Mouse (Mus musculus) heart, embryonic 14.5 days (tissue): ENCODE data around the gene Olfr1037. TPM values are rescaled to one million over a fixed set of nuclear protein-coding genes. Genes with fewer than 3 reads are reported as not detected.

ENCODE experiments used
- polyA plus RNA-seq: library from polyadenylated mRNA; unstranded; fragments of >200 nt; fragmentation: Nextera tagmentation; extraction: Ambion mirVana; gene quantifications from 2 replicates; pipeline ENCODE4 v1.2.1, GENCODE M21; 2014

The Olfr1037 gene
- polyA plus RNA-seq, 1 experiment from 2014 or later: not detected

Other genes with a start within 250 kb of the Olfr1037 start
- gene Olfr1019, start 241.9 kb downstream of the Olfr1037 start, polyA plus RNA-seq: not detected in 2 replicates
- not detected in 2 replicates for gene Olfr1020, start 240.4 kb downstream of the Olfr1037 start, polyA plus RNA-seq
- not detected in 2 replicates for gene Olfr1022, start 218.8 kb downstream of the Olfr1037 start, polyA plus RNA-seq
- not detected in 2 replicates for gene Olfr1023, start 201.7 kb downstream of the Olfr1037 start, polyA plus RNA-seq
- gene Olfr1024, start 182.3 kb downstream of the Olfr1037 start, polyA plus RNA-seq: not detected in 2 replicates
- gene Olfr1025-ps1, start 172.2 kb downstream of the Olfr1037 start, polyA plus RNA-seq: not detected in 2 replicates
- not detected in 2 replicates for gene Olfr1026, start 165.8 kb downstream of the Olfr1037 start, polyA plus RNA-seq
- not detected in 2 replicates for gene Olfr1028, start 136.9 kb downstream of the Olfr1037 start, polyA plus RNA-seq
- gene Olfr1029, start 113.5 kb downstream of the Olfr1037 start, polyA plus RNA-seq: not detected in 2 replicates
- gene Olfr1030, start 108.1 kb downstream of the Olfr1037 start, polyA plus RNA-seq: not detected in 2 replicates
- not detected in 2 replicates for gene Olfr1031, start 97.1 kb downstream of the Olfr1037 start, polyA plus RNA-seq
- gene Olfr1032, start 81.8 kb downstream of the Olfr1037 start, polyA plus RNA-seq: not detected in 2 replicates
- gene Olfr1033, start 66.8 kb downstream of the Olfr1037 start, polyA plus RNA-seq: 2.7 and 3.9 TPM in 2 replicates
- gene Olfr1034, start 41.5 kb downstream of the Olfr1037 start, polyA plus RNA-seq: 0.08 and 0.12 TPM in 2 replicates
- gene Olfr1036, start 13.4 kb downstream of the Olfr1037 start, polyA plus RNA-seq: not detected in 2 replicates
- gene Olfr1039, start 48.5 kb upstream of the Olfr1037 start, polyA plus RNA-seq: not detected in 2 replicates
- not detected in 2 replicates for gene Olfr1040, start 59.3 kb upstream of the Olfr1037 start, polyA plus RNA-seq
- not detected in 2 replicates for gene Olfr1042, start 74.5 kb upstream of the Olfr1037 start, polyA plus RNA-seq
- gene Olfr1043, start 80.1 kb upstream of the Olfr1037 start, polyA plus RNA-seq: not detected in 2 replicates
- gene Olfr1044, start 90.4 kb upstream of the Olfr1037 start, polyA plus RNA-seq: not detected in 2 replicates
- gene Olfr52, start 98.3 kb upstream of the Olfr1037 start, polyA plus RNA-seq: not detected in 2 replicates
- gene Olfr1045, start 115.6 kb upstream of the Olfr1037 start, polyA plus RNA-seq: not detected in 2 replicates
- not detected in 2 replicates for gene Olfr1046, start 131.9 kb upstream of the Olfr1037 start, polyA plus RNA-seq
- not detected in 2 replicates for gene Olfr1047, start 144.0 kb upstream of the Olfr1037 start, polyA plus RNA-seq
- not detected in 2 replicates for gene Olfr1048, start 152.9 kb upstream of the Olfr1037 start, polyA plus RNA-seq
- gene Olfr1049, start 170.9 kb upstream of the Olfr1037 start, polyA plus RNA-seq: not detected in 2 replicates
- not detected in 2 replicates for gene Olfr1051, start 191.7 kb upstream of the Olfr1037 start, polyA plus RNA-seq
- not detected in 2 replicates for gene Olfr1052, start 205.1 kb upstream of the Olfr1037 start, polyA plus RNA-seq
- not detected in 2 replicates for gene Olfr1053, start 227.9 kb upstream of the Olfr1037 start, polyA plus RNA-seq
- not detected in 2 replicates for gene Olfr1054, start 248.0 kb upstream of the Olfr1037 start, polyA plus RNA-seq